Mouse (Mus musculus) gonadal fat pad, adult 2 months (tissue): ENCODE data around the gene Asap3. TPM values are rescaled to one million over a fixed set of nuclear protein-coding genes. Genes with fewer than 3 reads are reported as not detected.

Source experiments
- DNase-seq: peaks from one replicate; pipeline ENCODE4 v3.0.0-alpha.2; 2012; ENCODE audit warnings: low read depth
- polyA plus RNA-seq: library from polyadenylated mRNA; depleted of rRNA; stranded (reverse); fragments of >200 nt; gene quantifications from 2 replicates; pipeline ENCODE4 v1.2.3, GENCODE M21; 2012; rRNA removed

Asap3 gene
- 5.6 and 6.2 TPM in 2 replicates for polyA plus RNA-seq

- peak; percentile 33 for DNase-seq
These were observed at the start of gene Asap3 for GRCm38 (mm10) chr4:136206033-136206893. Gene Asap3, plus strand, starts transcription at chr4:136206365.

- no peak for DNase-seq
These were observed 47.7 kb upstream of the Asap3 start for GRCm38 (mm10) chr4:136158498-136158897.

GRCm38 (mm10) chr4:136159802-136160397, 46.3 kb upstream of the Asap3 start:
- DNase-seq, result no peak

GRCm38 (mm10) chr4:136163448-136163847, 42.7 kb upstream of the Asap3 start:
- DNase-seq, result no peak

GRCm38 (mm10) chr4:136164981-136165380, 41.2 kb upstream of the Asap3 start:
- no peak for DNase-seq

GRCm38 (mm10) chr4:136167701-136168100, 38.5 kb upstream of the Asap3 start:
- DNase-seq, result no peak

- no peak for DNase-seq
These were observed 35.8 kb upstream of the Asap3 start for GRCm38 (mm10) chr4:136170401-136170800.

- no peak for DNase-seq
These were observed 34.7 kb upstream of the Asap3 start for GRCm38 (mm10) chr4:136171455-136171854.

GRCm38 (mm10) chr4:136172011-136172541, 34.1 kb upstream of the Asap3 start, which contains the start of gene E2f2:
Gene E2f2, plus strand, starts transcription at chr4:136172394.
- no peak for DNase-seq

- DNase-seq, result no peak
These were observed 33.5 kb upstream of the Asap3 start for GRCm38 (mm10) chr4:136172542-136173209.

- DNase-seq, result no peak
These were observed 32.9 kb upstream of the Asap3 start for GRCm38 (mm10) chr4:136173210-136173715.

GRCm38 (mm10) chr4:136174216-136175193, 31.7 kb upstream of the Asap3 start:
- DNase-seq, result no peak

GRCm38 (mm10) chr4:136176022-136176552, 30.1 kb upstream of the Asap3 start:
- no peak for DNase-seq

GRCm38 (mm10) chr4:136177244-136177611, 28.9 kb upstream of the Asap3 start:
- DNase-seq, result no peak

- no peak for DNase-seq
These were observed 28.3 kb upstream of the Asap3 start for GRCm38 (mm10) chr4:136177612-136178474.

GRCm38 (mm10) chr4:136178475-136178921, 27.7 kb upstream of the Asap3 start:
- DNase-seq, result no peak

GRCm38 (mm10) chr4:136179456-136179855, 26.7 kb upstream of the Asap3 start:
- no peak for DNase-seq

GRCm38 (mm10) chr4:136179998-136180397, 26.2 kb upstream of the Asap3 start:
- no peak for DNase-seq
